Mouse (Mus musculus) G1E (cell line): ENCODE measurements around the gene Jdp2. TPM values are rescaled to one million over a fixed set of nuclear protein-coding genes. Genes with fewer than 3 reads are reported as not detected.
"Not testable (repeated sequence)": the region's sequence is repeated elsewhere in the genome, so short reads cannot be mapped to it uniquely, and the experiment has no call there.

Experiments
- ATAC-seq: 2 replicates; pipeline ENCODE4 v1.8.0; 2016; ENCODE audit warnings: mild to moderate bottlenecking; ENCODE audit not compliant: insufficient number of reproducible peaks, poor library complexity, low FRiP score, severe bottlenecking; ENCODE audit errors: extremely low read depth
- DNase-seq: peaks from one replicate; pipeline ENCODE4 v3.0.0; 2012; ENCODE audit warnings: low spot score
- H3K27me3 ChIP-seq: 2 replicates; pipeline ENCODE4 v1.6.1; 2012; ENCODE audit warnings: mild to moderate bottlenecking, low read length, inconsistent platforms; ENCODE audit not compliant: insufficient read depth
- H3K36me3 ChIP-seq: replicated peaks from 2 replicates; pipeline ENCODE3; 2012; ENCODE audit warnings: mild to moderate bottlenecking, inconsistent platforms
- H3K4me1 ChIP-seq: 2 replicates; pipeline ENCODE4 v1.6.1; 2012; ENCODE audit warnings: low read depth, low read length, inconsistent platforms, mixed read lengths; ENCODE audit not compliant: insufficient read depth
- H3K4me3 ChIP-seq: 2 replicates; pipeline ENCODE4 v1.5.1; 2012; ENCODE audit warnings: low read depth, mild to moderate bottlenecking, inconsistent platforms, low read length, moderate library complexity, mixed read lengths
- H3K9me3 ChIP-seq: replicated peaks from 2 replicates; pipeline ENCODE4 v1.6.1; 2012; ENCODE audit warnings: inconsistent platforms
- CTCF ChIP-seq: IDR thresholded peaks from 2 replicates; pipeline ENCODE4 v1.5.1; 2012; ENCODE audit warnings: low read depth, low read length, inconsistent platforms, mixed read lengths
- GATA1 ChIP-seq: IDR thresholded peaks from 2 replicates; pipeline ENCODE4 v1.6.1; 2012; ENCODE audit warnings: borderline replicate concordance, low read length, inconsistent platforms, mixed read lengths
- GATA2 ChIP-seq: IDR thresholded peaks from 2 replicates; pipeline ENCODE4 v1.6.1; 2012; ENCODE audit warnings: low read depth, low read length, inconsistent platforms, borderline replicate concordance
- POLR2AphosphoS5 ChIP-seq: IDR thresholded peaks from 2 replicates; pipeline ENCODE4 v1.6.1; 2012; ENCODE audit warnings: low read depth, low read length, inconsistent platforms; ENCODE audit not compliant: insufficient replicate concordance
- TAL1 ChIP-seq: conservative IDR thresholded peaks from 2 replicates; pipeline ENCODE4 v1.6.1; 2012; ENCODE audit warnings: low read depth, low read length, inconsistent platforms, mixed read lengths
- polyA plus RNA-seq: library from polyadenylated mRNA; stranded (reverse); fragments of >175 nt; gene quantifications from 2 replicates; pipeline ENCODE4 v1.2.3, GENCODE M21; 2012
- total RNA-seq, 2 experiments: library from RNA; stranded (forward) in 1 of 2; stranded (reverse) in 1 of 2; fragments of 200-1000 nt in 1 of 2; fragments of >200 nt in 1 of 2; fragmentation: Nextera tagmentation in 1 of 2; gene quantifications; 2 replicates each; pipeline ENCODE4 v1.2.3; 2014 to 2017

The Jdp2 gene
- total and polyA plus RNA-seq, 3 experiments, result not detected

- no peak for ATAC-seq
- Histone ChIP-seq H3K27me3 (peaks cover 11% of the 10 kb centered on the region), H3K4me3 (no peak overlapping the region), H3K4me1 (no peaks in the 10 kb centered on the region), H3K36me3 (no peaks in the 10 kb centered on the region), H3K9me3 (0 out of 2 replicates have a peak, but pooled peaks cover 4% of the 10 kb centered on the region)
- no peak for DNase-seq
- TF ChIP-seq CTCF (no peak), GATA1 (no peak), POLR2AphosphoS5 (no peak), GATA2 (no peak), TAL1 (no peak)
These were observed 48.5 kb downstream of the Jdp2 start for GRCm38 (mm10) chr12:85647346-85647745.

GRCm38 (mm10) chr12:85647955-85648354, 49.1 kb downstream of the Jdp2 start:
- TF ChIP-seq TAL1 (no peak), GATA1 (no peak), GATA2 (no peak), CTCF (no peak), POLR2AphosphoS5 (no peak)
- no peaks in the 10 kb centered on the region for H3K36me3 ChIP-seq
- DNase-seq (no peak), ATAC-seq (no peak)
- H3K4me1 ChIP-seq, result no peaks in the 10 kb centered on the region
- peaks cover 5% of the 10 kb centered on the region for H3K27me3 ChIP-seq
- 0 out of 2 replicates have a peak, but pooled peaks cover 4% of the 10 kb centered on the region for H3K9me3 ChIP-seq
- no peak overlapping the region for H3K4me3 ChIP-seq

GRCm38 (mm10) chr12:85659319-85659718, 60.5 kb downstream of the Jdp2 start:
- DNase-seq (no peak), ATAC-seq (no peak)
- Histone ChIP-seq H3K4me3 (no peak overlapping the region), H3K36me3 (no peaks in the 10 kb centered on the region), H3K4me1 (no peaks in the 10 kb centered on the region; the same call in 1 of the 2 replicates), H3K27me3 (peaks cover 18% of the 10 kb centered on the region), H3K9me3 (no peaks in the 10 kb centered on the region)
- TF ChIP-seq TAL1 (no peak), CTCF (no peak), GATA1 (no peak), POLR2AphosphoS5 (no peak), GATA2 (no peak)

GRCm38 (mm10) chr12:85660855-85661254, 62.0 kb downstream of the Jdp2 start:
- H3K4me1 ChIP-seq, result no peaks in the 10 kb centered on the region; the same call in 1 of the 2 replicates
- peaks cover 25% of the 10 kb centered on the region for H3K27me3 ChIP-seq
- DNase-seq, result no peak
- no peak for ATAC-seq
- no peak for TF ChIP-seq POLR2AphosphoS5
- no peak for TF ChIP-seq GATA2
- no peak for TF ChIP-seq CTCF
- TF ChIP-seq TAL1, result no peak
- TF ChIP-seq GATA1, result no peak
- no peaks in the 10 kb centered on the region for H3K9me3 ChIP-seq
- no peaks in the 10 kb centered on the region for H3K36me3 ChIP-seq
- H3K4me3 ChIP-seq, result no peak overlapping the region

GRCm38 (mm10) chr12:85662232-85662631, 63.4 kb downstream of the Jdp2 start:
- H3K4me3 ChIP-seq, DNase-seq, H3K4me1 ChIP-seq, ATAC-seq, H3K9me3 ChIP-seq, H3K36me3 ChIP-seq: not testable (repeated sequence)
- H3K27me3 ChIP-seq, result peaks cover 27% of the 10 kb centered on the region

- no peaks in the 10 kb centered on the region for H3K9me3 ChIP-seq
- TF ChIP-seq CTCF (peak; percentile 63), GATA1 (no peak)
- no peak overlapping the region for H3K4me3 ChIP-seq
- DNase-seq (peak; percentile 48), ATAC-seq (no peak; the same call in 1 of the 2 replicates)
- no peaks in the 10 kb centered on the region; the same call in 1 of the 2 replicates for H3K4me1 ChIP-seq
- peaks cover 25% of the 10 kb centered on the region for H3K27me3 ChIP-seq
- no peaks in the 10 kb centered on the region for H3K36me3 ChIP-seq
These were observed 64.1 kb downstream of the Jdp2 start for GRCm38 (mm10) chr12:85662896-85663295.

GRCm38 (mm10) chr12:85666112-85666511, 67.3 kb downstream of the Jdp2 start:
- H3K27me3 ChIP-seq, result peaks cover 14% of the 10 kb centered on the region; the same call in 1 of the 2 replicates
- DNase-seq (no peak), ATAC-seq (no peak)
- TF ChIP-seq TAL1 (no peak), GATA2 (no peak), CTCF (no peak), POLR2AphosphoS5 (no peak), GATA1 (no peak)
- no peak overlapping the region for H3K4me3 ChIP-seq
- no peaks in the 10 kb centered on the region; the same call in 1 of the 2 replicates for H3K4me1 ChIP-seq
- H3K36me3 ChIP-seq, result no peaks in the 10 kb centered on the region
- peaks cover under 1% of the 10 kb centered on the region for H3K9me3 ChIP-seq
